In the genomic region with DNA sequence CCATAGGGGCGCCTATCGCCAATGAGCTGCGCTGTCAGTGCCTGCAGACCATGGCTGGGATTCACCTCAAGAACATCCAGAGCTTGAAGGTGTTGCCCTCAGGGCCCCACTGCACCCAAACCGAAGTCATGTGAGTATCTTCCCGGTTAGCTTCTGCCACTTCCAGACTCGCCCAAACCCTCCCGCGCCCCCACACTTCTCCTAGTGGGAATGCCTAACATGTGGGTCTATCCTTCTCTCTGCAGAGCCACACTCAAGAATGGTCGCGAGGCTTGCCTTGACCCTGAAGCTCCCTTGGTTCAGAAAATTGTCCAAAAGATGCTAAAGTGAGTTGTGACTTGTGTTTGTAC, we compare ENCODE assay signal across 8 mouse cellular contexts. TPM values are rescaled to one million over a fixed set of nuclear protein-coding genes. Genes with fewer than 3 reads are reported as not detected.
DNase-seq lines count a peak whose midpoint lies in the region; ATAC-seq and TF ChIP-seq lines count a peak whose summit lies in the region.
"Had no signal": no experiment of that assay in that cellular context is flagged by ENCODE, and none has a peak within 500 bp of the region (broad histone marks: within the 10 kb centered on the region; RNA-seq: fewer than 3 reads in every experiment).

No protein-coding gene starts in this region.

- no peaks in the 10 kb centered on the region for H3K36me3 ChIP-seq in intestine, embryonic 16.5 days (ENCODE audit: control insufficient read depth, insufficient read depth, low read length)
- no peaks in the 10 kb centered on the region for H3K36me3 ChIP-seq in neural tube, embryonic 13.5 days

- TF ChIP-seq CTCF in layer of hippocampus, adult 2 months (conservative IDR thresholded peaks at IDR 0.05), result no peak
- no peak for TF ChIP-seq CTCF in embryonic fibroblast, embryonic 13.5 days (IDR thresholded peaks at IDR 0.05; ENCODE audit: borderline replicate concordance, insufficient read depth, low read length)

- WGBS in intestine, embryonic 16.5 days, result 26% methylated on average over 10 of the region's 10 CpGs
- WGBS in neural tube, embryonic 13.5 days, result 34% methylated on average over 10 of the region's 10 CpGs

- peak overlapping the region; percentile 46 for H3K4me3 ChIP-seq in layer of hippocampus, adult 2 months
- peak overlapping the region; percentile 54 for H3K4me3 ChIP-seq in embryonic fibroblast, embryonic 13.5 days (ENCODE audit: insufficient read depth, low read length)
- peak overlapping the region; percentile 55 for H3K4me3 ChIP-seq in intestine, embryonic 16.5 days (ENCODE audit: low read length)
- peak overlapping the region; percentile 42 for H3K4me3 ChIP-seq in neural tube, embryonic 13.5 days

- peak overlapping the region; percentile 92 for H3K4me2 ChIP-seq in intestine, embryonic 16.5 days (ENCODE audit: low read depth, low read length)
- H3K4me2 ChIP-seq in neural tube, embryonic 13.5 days, result peak overlapping the region; percentile 79

- no peak overlapping the region for H3K27ac ChIP-seq in layer of hippocampus, adult 2 months
- no peak overlapping the region for H3K27ac ChIP-seq in embryonic fibroblast, embryonic 13.5 days (ENCODE audit: insufficient read depth, low read length)
- peak overlapping the region; percentile 45 for H3K27ac ChIP-seq in intestine, embryonic 16.5 days (ENCODE audit: low read length)
- H3K27ac ChIP-seq in neural tube, embryonic 13.5 days (replicated peaks), result no peak overlapping the region

- no peaks in the 10 kb centered on the region for H3K27me3 ChIP-seq in intestine, embryonic 16.5 days (replicated peaks; ENCODE audit: control insufficient read depth, insufficient read depth, low read length)
- H3K27me3 ChIP-seq in neural tube, embryonic 13.5 days, result 0 out of 2 replicates have a peak, but pooled peaks cover 5% of the 10 kb centered on the region

- ATAC-seq in intestine, embryonic 16.5 days, result no peak; the same call in 1 of the 2 replicates
- no peak for ATAC-seq in neural tube, embryonic 13.5 days (ENCODE audit: low read depth)

- H3K9ac ChIP-seq in intestine, embryonic 16.5 days (ENCODE audit: low read depth, low read length), result peak overlapping the region; percentile 75
- H3K9ac ChIP-seq in neural tube, embryonic 13.5 days, result peak overlapping the region; percentile 64

- no peak for TF ChIP-seq POLR2A in embryonic fibroblast, embryonic 13.5 days (IDR thresholded peaks at IDR 0.05; ENCODE audit: low read depth, low read length)

- H3K9me3 ChIP-seq in intestine, embryonic 16.5 days (ENCODE audit: control insufficient read depth, low read length), result no peaks in the 10 kb centered on the region
- no peaks in the 10 kb centered on the region for H3K9me3 ChIP-seq in neural tube, embryonic 13.5 days

- peaks cover 2% of the 10 kb centered on the region; the same call in 1 of the 2 replicates for H3K4me1 ChIP-seq in embryonic fibroblast, embryonic 13.5 days (ENCODE audit: control insufficient read depth, insufficient read depth, low read length)
- 0 out of 2 replicates have a peak, but pooled peaks cover 2% of the 10 kb centered on the region for H3K4me1 ChIP-seq in intestine, embryonic 16.5 days (ENCODE audit: control insufficient read depth, insufficient read depth, low read length)
- peaks cover 10% of the 10 kb centered on the region; the same call in 1 of the 2 replicates for H3K4me1 ChIP-seq in neural tube, embryonic 13.5 days (replicated peaks)

- DNase-seq in layer of hippocampus, adult 2 months (ENCODE audit: low spot score in 2 of 2), result no peak
- DNase-seq in layer of hippocampus, adult 9-10 months (ENCODE audit: low spot score), result no peak
- DNase-seq in MN1 (ENCODE audit: low spot score), result no peak
- no peak for DNase-seq in gastrocnemius, adult 8-10 months (ENCODE audit: low spot score in 2 of 2)

RNA-seq across cellular contexts. Expression of a gene that starts 0.4 kb away (rescaled TPM):
- not detected for total RNA-seq in layer of hippocampus, adult 2 months (2021)
- 22.0 and 40.1 TPM in 2 replicates for polyA plus RNA-seq in embryonic fibroblast, embryonic 13.5 days (2011; ENCODE audit: insufficient read length, low read depth, missing spikeins)
- 0.73 and 0.76 TPM in 2 replicates for polyA plus RNA-seq in intestine, embryonic 16.5 days (2015; fragmentation: Nextera tagmentation; extraction: Ambion mirVana)
- not detected in 2 replicates for polyA plus RNA-seq in neural tube, embryonic 13.5 days (2015; fragmentation: Nextera tagmentation; extraction: Ambion mirVana)
- total RNA-seq in gastrocnemius, adult 8-10 months (2022), result not detected
- total RNA-seq: hematopoietic stem cell, adult 5-6 weeks had no signal

RNA-seq across cellular contexts. Expression of a gene that starts 12.2 kb away (rescaled TPM):
- total RNA-seq in layer of hippocampus, adult 2 months (2021), result not detected
- polyA plus RNA-seq in embryonic fibroblast, embryonic 13.5 days (2011; ENCODE audit: insufficient read length, low read depth, missing spikeins), result 3.1 TPM in 1 of 2 replicates, not detected in the other
- not detected in 2 replicates for polyA plus RNA-seq in intestine, embryonic 16.5 days (2015; fragmentation: Nextera tagmentation; extraction: Ambion mirVana)
- polyA plus RNA-seq in neural tube, embryonic 13.5 days (2015; fragmentation: Nextera tagmentation; extraction: Ambion mirVana), result not detected in 2 replicates
- not detected for total RNA-seq in gastrocnemius, adult 8-10 months (2022)

RNA-seq across cellular contexts. Expression of a gene that starts 39.5 kb away (rescaled TPM):
- 10 to 100 TPM; 18.3 to 24.4 TPM for total RNA-seq in layer of hippocampus, adult 2 months (2021)
- 18.5 and 20.1 TPM in 2 replicates for polyA plus RNA-seq in embryonic fibroblast, embryonic 13.5 days (2011; ENCODE audit: insufficient read length, low read depth, missing spikeins)
- polyA plus RNA-seq in intestine, embryonic 16.5 days (2015; fragmentation: Nextera tagmentation; extraction: Ambion mirVana), result 31.1 and 33.1 TPM in 2 replicates
- 97.4 and 98.2 TPM in 2 replicates for polyA plus RNA-seq in neural tube, embryonic 13.5 days (2015; fragmentation: Nextera tagmentation; extraction: Ambion mirVana)
- total RNA-seq in gastrocnemius, adult 8-10 months (2022), result 1 to 10 TPM; 6.8 to 8.0 (median 7.4) TPM

Comparison
In these comparisons a context has a peak if more than half of its experiments do, and no peak if none do; other contexts are left out.
1. RNA of a gene that starts 0.4 kb away (polyA plus RNA-seq): 22.0 to 40.1 TPM in embryonic fibroblast, embryonic 13.5 days; 0.73 to 0.76 TPM in intestine, embryonic 16.5 days and not detected in neural tube, embryonic 13.5 days; every median in the first group is over 10 times any median in the second.
2. Peak in every context shown above with its lines, with median percentiles within 50 percentile points of each other: H3K4me3 ChIP-seq.